Mouse (Mus musculus): ENCODE data around the gene Gpbp1l1. TPM values are rescaled to one million over a fixed set of nuclear protein-coding genes. Genes with fewer than 3 reads are reported as not detected.
A peak's percentile ranks its signal among the peaks of the same experiment; 100 is the strongest.

Gpbp1l1 gene
- total and polyA plus RNA-seq, 2 experiments from 2014 or later = 14.7 to 39.6 TPM

DNA sequence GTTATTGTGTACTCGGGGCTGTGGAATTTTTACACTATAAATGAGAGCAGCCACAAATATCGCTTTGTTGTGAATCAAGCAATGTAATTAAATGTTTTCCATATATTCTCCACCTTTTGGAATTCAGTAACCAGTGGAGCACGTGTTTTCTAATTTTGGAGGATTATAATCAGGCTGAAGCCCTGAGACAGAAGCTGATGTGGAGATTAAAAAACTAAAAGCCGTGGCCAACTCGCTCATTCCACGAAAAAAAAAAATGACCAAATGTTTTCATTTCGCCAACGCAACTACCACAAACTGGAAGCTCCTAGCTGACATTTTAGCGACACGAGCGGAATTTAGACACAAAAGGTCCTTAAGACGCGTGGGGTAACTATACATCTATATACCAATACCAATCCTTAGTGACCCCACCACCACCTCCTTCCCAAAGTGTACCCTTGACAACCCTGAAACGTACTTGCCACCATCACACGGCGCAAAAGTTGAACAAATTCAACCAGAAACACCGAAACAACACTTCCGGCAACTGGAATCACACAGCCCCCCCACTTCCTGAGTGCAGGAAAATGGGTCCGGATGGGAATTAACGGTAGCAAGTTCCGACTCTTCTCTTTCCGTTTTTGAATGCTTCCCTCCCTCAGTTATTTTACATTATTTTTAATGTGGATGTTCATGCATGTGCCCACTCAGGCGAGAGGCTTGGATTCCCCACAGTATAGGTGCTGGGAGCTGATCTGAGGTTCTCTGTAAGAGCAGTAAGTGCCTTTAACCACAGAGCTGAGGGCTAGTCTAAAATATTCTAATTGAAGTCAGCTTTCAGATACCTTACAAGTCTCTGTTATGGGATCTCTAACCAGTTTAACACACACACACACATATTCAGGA lies 1.8 kb upstream of the Gpbp1l1 start, which contains the start of gene Tmem69:
Gene Tmem69 (minus strand): TSS at position 524 of the 888 bp plus-strand sequence.
- Histone ChIP-seq H3K4me2 (ENCODE audit: low read depth) (peak within 1 kb of the TSS; percentile 71), H3K27me3 (ENCODE audit: insufficient read depth, low read length) (no peaks in the 10 kb centered on the region), H3K4me3 (ENCODE audit: low read depth, low read length) (peak within 1 kb of the TSS; percentile 79), H3K9ac (peak within 1 kb of the TSS; percentile 86), H3K9me3 (ENCODE audit: low read length) (no peaks in the 10 kb centered on the region), H3K36me3 (ENCODE audit: insufficient read depth) (peaks cover 9% of the 10 kb centered on the region; the same call in 1 of the 2 replicates), H3K27ac (ENCODE audit: low read depth, low read length) (peak within 1 kb of the TSS; percentile 94), H3K4me1 (ENCODE audit: insufficient read depth) (peaks cover 12% of the 10 kb centered on the region)
- ATAC-seq = no peak
- peak; percentile 89 for DNase-seq
- no peak for TF ChIP-seq CTCF (IDR thresholded peaks at IDR 0.05; ENCODE audit: low read depth)
- 3% methylated on average over 23 of the region's 23 CpGs for WGBS

- WGBS = under 1% methylated on average over 28 of the region's 28 CpGs
- Histone ChIP-seq H3K36me3 (ENCODE audit: insufficient read depth) (peaks cover 9% of the 10 kb centered on the region; the same call in 1 of the 2 replicates), H3K9ac (peak overlapping the region; percentile 86), H3K4me2 (ENCODE audit: low read depth) (peak overlapping the region; percentile 71), H3K4me3 (ENCODE audit: low read depth, low read length) (peak overlapping the region; percentile 79), H3K9me3 (ENCODE audit: low read length) (no peaks in the 10 kb centered on the region), H3K27me3 (ENCODE audit: insufficient read depth, low read length) (no peaks in the 10 kb centered on the region), H3K4me1 (ENCODE audit: insufficient read depth) (peaks cover 12% of the 10 kb centered on the region), H3K27ac (ENCODE audit: low read depth, low read length) (peak overlapping the region; percentile 94)
- TF ChIP-seq CTCF (IDR thresholded peaks at IDR 0.05; ENCODE audit: low read depth) = no peak
- DNase-seq = peak; percentile 97
- peak; percentile 98 for ATAC-seq
Observed at GRCm38 (mm10) chr4:116556561-116557305, 725 bp upstream of the Gpbp1l1 start.

GRCm38 (mm10) chr4:116558151-116558882 lies 859 bp downstream of the Gpbp1l1 start:
- DNase-seq (peak; percentile 4), ATAC-seq (no peak)
- H3K4me2 ChIP-seq (ENCODE audit: low read depth) = peak overlapping the region; percentile 71
- peak overlapping the region; percentile 79 for H3K4me3 ChIP-seq (ENCODE audit: low read depth, low read length)
- H3K27me3 ChIP-seq (ENCODE audit: insufficient read depth, low read length) = no peaks in the 10 kb centered on the region
- no peak for TF ChIP-seq CTCF (IDR thresholded peaks at IDR 0.05; ENCODE audit: low read depth)
- H3K27ac ChIP-seq (ENCODE audit: low read depth, low read length) = no peak overlapping the region
- peaks cover 12% of the 10 kb centered on the region for H3K4me1 ChIP-seq (ENCODE audit: insufficient read depth)
- peak overlapping the region; percentile 86 for H3K9ac ChIP-seq
- peaks cover 6% of the 10 kb centered on the region; the same call in 1 of the 2 replicates for H3K36me3 ChIP-seq (ENCODE audit: insufficient read depth)
- no peaks in the 10 kb centered on the region for H3K9me3 ChIP-seq (ENCODE audit: low read length)
- WGBS = 5% methylated on average over 15 of the region's 15 CpGs

DNA sequence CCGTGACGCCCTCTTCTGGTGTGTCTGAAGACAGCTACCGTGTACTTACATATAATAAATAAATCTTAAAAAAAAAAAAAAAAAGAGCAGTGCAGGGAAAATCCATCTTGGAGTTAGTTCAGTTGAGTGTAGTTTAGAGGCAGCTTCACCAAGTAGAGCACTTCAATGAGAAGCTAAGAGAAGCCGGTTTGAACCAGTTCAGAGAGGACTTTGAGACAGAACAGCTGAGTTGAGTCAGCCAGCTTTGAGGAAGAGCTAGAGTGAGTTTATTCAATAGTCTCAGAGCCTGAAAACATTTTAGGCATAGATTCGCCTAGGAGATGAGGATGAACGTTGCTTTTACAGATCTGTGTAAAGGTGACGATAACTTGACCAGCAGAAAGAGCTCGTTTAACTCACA lies 38.3 kb downstream of the Gpbp1l1 start:
- H3K27ac ChIP-seq (ENCODE audit: low read depth, low read length) = no peak overlapping the region
- peaks cover 8% of the 10 kb centered on the region; the same call in 1 of the 2 replicates for H3K4me1 ChIP-seq (ENCODE audit: insufficient read depth)
- ATAC-seq = no peak
- no peak overlapping the region for H3K4me2 ChIP-seq (ENCODE audit: low read depth)
- no peaks in the 10 kb centered on the region for H3K27me3 ChIP-seq (ENCODE audit: insufficient read depth, low read length)
- H3K9ac ChIP-seq = no peak overlapping the region
- no peak for TF ChIP-seq CTCF (IDR thresholded peaks at IDR 0.05; ENCODE audit: low read depth)
- H3K36me3 ChIP-seq (ENCODE audit: insufficient read depth) = peaks cover 33% of the 10 kb centered on the region
- no peak for DNase-seq
- 84% methylated on average over 8 of the region's 8 CpGs for WGBS
- no peak overlapping the region for H3K4me3 ChIP-seq (ENCODE audit: low read depth, low read length)
- H3K9me3 ChIP-seq (ENCODE audit: low read length) = no peaks in the 10 kb centered on the region

DNA sequence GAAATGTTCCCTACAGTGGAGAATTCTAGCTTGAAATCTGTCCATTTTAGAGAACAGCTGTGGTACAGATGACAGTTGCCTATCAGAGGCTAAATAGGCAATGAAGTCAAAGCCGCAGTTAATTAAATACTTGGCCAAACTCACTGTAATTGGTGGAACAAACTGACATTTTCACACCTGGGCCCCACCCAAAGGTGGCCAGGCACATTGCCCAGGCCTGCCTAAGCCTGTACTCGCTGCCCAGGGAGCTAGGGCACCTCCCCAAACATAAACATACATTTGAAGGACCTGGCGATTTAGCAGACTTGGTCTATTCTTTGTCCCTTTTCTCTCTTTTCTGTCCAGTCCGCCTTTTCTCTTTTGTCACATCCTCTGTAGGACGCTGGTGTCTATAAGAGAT lies 38.9 kb downstream of the Gpbp1l1 start, which contains the start of gene Ccdc17:
Gene Ccdc17 (plus strand): TSS at position 276 of the 400 bp plus-strand sequence.
- WGBS = 23% methylated on average over 5 of the region's 5 CpGs
- DNase-seq = no peak

More for the DNA sequence above, 38.9 kb downstream of the Gpbp1l1 start, which contains the start of gene Ccdc17:
- Histone ChIP-seq H3K36me3 (ENCODE audit: insufficient read depth) (peaks cover 31% of the 10 kb centered on the region), H3K27ac (ENCODE audit: low read depth, low read length) (peak within 1 kb of the TSS; percentile 46; the same call in 1 of the 2 replicates), H3K4me2 (ENCODE audit: low read depth) (peak within 1 kb of the TSS; percentile 86), H3K9me3 (ENCODE audit: low read length) (no peaks in the 10 kb centered on the region), H3K27me3 (ENCODE audit: insufficient read depth, low read length) (no peaks in the 10 kb centered on the region), H3K4me3 (ENCODE audit: low read depth, low read length) (peak within 1 kb of the TSS; percentile 49), H3K4me1 (ENCODE audit: insufficient read depth) (peaks cover 8% of the 10 kb centered on the region; the same call in 1 of the 2 replicates), H3K9ac (peak within 1 kb of the TSS; percentile 71)
- ATAC-seq = no peak
- TF ChIP-seq CTCF (IDR thresholded peaks at IDR 0.05; ENCODE audit: low read depth) = no peak

All from forebrain, postnatal 0 days (tissue).